Mouse (Mus musculus): ENCODE results near the gene Bcl6.

Gene Bcl6

GRCm38 (mm10) chr16:23990161-23990970, 1.7 kb upstream of the Bcl6 start:
- no peak for DNase-seq (ENCODE audit: low spot score)

DNA sequence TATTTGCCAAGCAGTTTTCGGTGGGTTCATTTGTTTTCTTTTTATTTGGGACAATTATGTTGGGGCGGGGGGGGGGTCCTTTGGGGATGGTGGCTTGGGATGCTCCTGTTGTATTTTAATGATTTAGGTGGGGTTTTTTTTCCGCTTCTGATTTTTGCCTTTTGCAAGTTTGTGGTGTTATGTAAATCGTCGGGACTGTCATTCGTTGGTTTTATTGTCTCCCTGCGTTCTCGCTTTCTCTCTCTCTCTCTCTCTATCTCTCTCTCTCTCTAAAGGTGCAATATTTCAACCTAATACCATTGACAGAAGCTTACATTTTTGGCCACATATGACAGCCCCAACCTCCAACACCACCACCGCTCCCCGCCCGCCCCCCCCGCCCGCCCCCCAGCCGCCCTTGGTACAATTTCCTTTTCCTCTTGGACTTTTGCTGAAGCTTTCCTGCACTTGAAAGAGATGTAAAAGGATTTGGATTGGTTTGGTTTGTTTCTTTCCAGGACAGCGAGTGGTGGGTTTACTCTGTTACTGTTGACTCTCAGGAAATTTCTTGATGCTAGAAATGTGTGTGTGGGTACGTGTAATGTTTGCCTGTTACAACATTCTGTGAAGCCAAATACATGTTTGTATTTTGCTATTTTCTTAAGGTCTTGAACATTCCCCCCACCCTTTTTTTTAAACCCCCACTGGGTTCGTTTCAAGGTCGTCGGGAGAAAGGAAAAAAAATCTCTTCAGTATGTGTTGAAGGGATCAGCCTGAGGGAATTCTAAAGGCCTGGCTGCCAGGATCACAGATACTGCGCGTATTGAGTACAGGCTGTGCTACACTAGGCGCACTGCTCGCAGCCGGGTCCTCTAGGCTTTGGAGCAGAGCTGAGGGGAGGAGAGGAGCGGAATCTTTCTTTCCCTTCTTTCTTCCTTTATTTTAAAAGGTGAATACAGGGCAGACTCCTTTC, 833 bp upstream of the Bcl6 start:
- no peak for DNase-seq (ENCODE audit: low spot score)

DNA sequence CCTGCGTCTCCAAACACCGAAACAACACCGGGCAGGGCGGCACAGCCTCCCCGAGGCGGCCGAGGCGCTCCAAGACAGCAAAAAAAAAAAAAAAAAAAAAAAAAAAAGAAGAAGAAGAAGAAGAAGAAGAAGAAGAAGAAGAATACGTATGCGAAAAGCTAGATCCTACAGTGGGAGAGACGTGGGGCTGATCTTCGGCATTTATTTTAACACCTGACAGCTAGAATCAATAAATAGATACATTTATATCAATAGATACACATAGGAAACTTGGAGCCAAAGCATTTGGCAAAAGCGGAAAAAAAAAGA, 541 bp downstream of the Bcl6 start:
- no peak for DNase-seq (ENCODE audit: low spot score)

GRCm38 (mm10) chr16:23987341-23988156, 1.1 kb downstream of the Bcl6 start:
- no peak for DNase-seq (ENCODE audit: low spot score)

- DNase-seq (ENCODE audit: low spot score): no peak
Measured at GRCm38 (mm10) chr16:23986871-23987270, 1.8 kb downstream of the Bcl6 start.

GRCm38 (mm10) chr16:23986176-23986575, 2.5 kb downstream of the Bcl6 start:
- no peak for DNase-seq (ENCODE audit: low spot score)

GRCm38 (mm10) chr16:23985467-23985861, 3.2 kb downstream of the Bcl6 start:
- no peak for DNase-seq (ENCODE audit: low spot score)

DNA sequence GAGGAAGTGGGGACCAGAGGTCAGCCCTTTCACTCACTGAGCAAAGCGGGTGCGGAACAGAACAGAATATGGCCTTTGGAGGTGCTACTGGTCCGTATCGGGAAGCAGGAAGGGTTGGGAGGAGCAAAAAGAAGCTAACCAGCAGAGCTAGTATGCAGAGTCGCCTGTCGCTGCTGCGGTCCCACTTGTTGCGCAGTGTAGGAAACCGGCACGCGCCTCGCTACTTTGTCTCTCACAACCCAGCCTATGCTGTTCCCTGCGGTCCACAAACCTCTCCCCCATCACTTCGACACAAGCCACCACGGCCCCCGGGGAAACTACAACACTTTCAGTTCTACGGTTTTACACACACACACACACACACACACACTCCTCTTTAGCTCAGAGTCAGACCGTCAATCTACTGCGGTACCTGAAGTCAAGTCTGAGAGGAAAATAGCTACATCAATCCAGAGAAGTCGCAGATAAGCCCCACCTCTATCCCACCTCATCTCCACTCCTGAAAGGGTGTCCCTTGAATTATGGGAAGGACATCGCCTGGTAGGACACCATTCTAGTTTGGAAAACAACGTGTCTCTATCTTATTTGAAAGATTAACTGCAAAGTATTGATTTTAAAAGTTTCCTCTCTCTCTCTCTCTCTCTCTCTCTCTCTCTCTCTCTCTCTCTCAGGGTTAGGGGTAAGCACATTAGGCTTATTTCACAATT, 3.7 kb downstream of the Bcl6 start:
- DNase-seq (ENCODE audit: low spot score): no peak

GRCm38 (mm10) chr16:23984183-23984582, 4.5 kb downstream of the Bcl6 start:
- DNase-seq (ENCODE audit: low spot score): peak; percentile 17

- DNase-seq (ENCODE audit: low spot score): no peak
Measured at GRCm38 (mm10) chr16:23982891-23983588, 5.6 kb downstream of the Bcl6 start.

DNA sequence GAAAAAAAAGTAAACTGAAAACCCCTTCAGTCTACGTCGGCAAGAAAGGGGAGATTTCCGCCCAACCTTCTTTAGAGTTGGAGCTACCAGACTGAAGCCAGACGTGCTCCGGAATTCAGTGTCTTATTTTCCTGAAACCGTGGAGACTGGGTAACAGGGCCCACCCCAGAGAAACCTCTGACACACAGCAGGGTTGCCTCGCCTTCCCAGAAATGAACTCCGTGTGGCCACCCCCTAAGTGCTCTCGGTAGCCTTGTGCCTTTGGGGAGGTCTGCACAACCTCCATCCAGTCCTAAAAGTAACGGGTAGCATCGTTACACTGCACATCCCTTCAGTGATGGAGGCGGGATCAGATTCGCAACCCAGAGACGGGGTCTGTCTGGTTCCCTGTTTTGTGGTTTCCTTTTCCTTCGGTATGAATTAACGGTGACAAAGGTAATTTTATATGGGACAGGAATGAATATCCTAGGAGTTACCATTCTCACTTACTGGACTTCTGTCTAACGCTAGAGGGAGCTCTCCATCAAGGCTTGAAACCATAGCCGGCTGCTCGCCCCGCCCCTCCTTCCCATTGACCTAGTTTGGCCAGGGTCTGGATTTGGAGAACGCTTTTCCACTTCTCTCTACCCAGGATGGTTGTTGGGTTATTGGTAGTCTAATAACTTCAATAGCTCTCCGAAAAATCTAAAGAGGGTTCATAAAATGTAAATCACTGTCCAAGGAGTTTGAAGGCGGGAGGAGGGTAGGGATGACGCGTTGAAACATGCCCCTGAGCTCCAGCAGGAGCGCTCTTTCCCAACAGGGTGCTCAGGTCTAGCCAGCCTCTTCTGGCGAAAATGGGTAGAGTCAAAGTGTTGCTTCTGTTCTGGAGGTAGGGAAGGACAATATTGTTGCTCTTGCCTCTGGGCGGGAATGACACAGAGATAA, 6.5 kb downstream of the Bcl6 start:
- no peak for DNase-seq (ENCODE audit: low spot score)

- no peak for DNase-seq (ENCODE audit: low spot score)
Measured at GRCm38 (mm10) chr16:23980991-23981720, 7.5 kb downstream of the Bcl6 start.

- no peak for DNase-seq (ENCODE audit: low spot score)
Measured at GRCm38 (mm10) chr16:23980201-23980870, 8.3 kb downstream of the Bcl6 start.

DNA sequence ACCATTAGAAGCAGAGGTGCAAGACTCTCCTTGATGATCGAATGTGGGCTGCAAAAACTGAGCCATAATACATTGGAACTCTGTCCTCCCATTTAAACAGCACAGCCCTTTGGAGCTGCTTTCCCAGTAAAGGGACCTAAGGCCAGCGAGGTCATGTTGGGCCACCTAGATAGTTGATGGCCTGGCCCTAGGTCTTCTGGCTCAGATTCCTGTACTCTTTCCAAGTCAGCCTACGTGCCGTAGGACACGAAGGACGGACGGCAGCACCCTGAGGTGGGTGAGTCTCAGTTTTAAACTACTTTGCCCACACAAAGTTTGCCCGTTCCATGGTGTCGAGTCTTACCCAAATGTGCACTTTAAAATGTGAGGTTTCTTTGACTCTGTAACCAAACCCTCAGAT, 9.2 kb downstream of the Bcl6 start:
- no peak for DNase-seq (ENCODE audit: low spot score)

DNA sequence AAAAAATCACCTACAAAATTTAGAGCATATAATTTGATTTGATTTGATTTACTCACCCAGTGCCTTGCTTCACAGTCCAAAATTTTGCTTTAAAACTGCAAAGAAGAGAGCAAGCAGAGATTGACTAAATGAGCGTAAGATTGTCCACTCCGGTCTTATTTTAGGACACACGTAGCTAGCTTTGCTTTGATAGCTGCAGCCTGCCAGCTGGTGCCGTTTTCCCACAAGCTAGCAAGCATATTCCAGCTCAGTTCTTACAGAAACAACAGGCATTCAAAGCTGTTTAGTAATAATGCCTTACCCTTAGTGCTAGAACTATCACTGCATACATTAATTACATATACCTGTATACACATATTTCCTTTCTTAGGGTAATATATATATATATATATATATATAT, 10.2 kb downstream of the Bcl6 start:
- no peak for DNase-seq (ENCODE audit: low spot score)

- DNase-seq (ENCODE audit: low spot score): no peak
Measured at GRCm38 (mm10) chr16:23977732-23978131, 10.9 kb downstream of the Bcl6 start.

DNA sequence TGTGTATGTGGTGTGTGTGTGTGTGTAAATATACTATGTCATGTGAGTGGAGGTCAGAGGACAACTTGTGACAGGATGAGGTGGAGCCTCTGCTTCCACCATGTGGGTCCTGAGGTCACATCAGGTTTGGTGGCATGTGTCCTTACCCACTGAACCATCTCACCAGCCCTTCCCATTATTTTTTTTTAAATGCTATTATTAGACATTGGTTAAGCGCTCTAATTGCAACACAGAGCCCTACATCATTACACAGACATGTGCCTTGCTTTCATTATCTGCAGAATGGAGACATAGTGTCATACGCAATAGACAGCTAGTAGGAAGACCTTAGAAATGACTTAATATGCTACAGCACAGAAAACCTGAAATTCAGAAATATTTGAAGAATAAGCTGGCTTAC, 12.5 kb downstream of the Bcl6 start:
- DNase-seq (ENCODE audit: low spot score): no peak

DNA sequence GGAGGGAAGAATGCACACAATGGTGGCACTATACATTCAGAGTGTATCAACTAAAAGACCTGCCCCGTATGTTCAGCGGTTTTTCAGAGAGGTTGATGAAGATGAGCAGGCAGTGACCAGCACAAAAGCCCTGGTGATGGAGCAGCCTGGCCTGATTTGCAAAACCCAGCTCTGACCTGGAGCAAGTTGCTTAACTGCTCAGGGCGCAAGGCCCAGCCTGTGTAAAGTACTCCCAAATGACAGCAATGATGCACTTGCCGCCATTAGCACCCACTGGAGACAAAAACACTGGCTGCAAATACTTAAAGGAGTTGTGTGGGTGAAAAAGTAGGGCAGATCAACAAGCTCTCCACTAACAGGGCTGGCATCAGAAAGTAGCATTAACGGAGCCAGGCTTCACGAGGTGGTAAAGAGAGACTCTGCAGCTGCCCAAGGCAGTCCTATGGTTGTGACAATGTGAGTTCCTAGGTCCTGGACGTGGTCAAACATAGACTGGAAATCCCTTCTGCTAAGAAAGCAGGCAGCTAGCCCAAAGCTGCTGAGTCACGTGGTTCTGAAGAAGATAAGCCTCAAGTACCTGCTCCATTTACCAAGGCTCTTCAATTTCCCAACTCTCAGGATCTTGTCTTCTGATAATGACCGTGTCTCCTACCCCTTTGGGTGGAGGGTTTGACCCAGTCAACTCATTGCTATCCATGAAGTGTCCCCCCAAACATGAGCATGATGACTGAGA, 14.9 kb downstream of the Bcl6 start:
- no peak for DNase-seq (ENCODE audit: low spot score)
